Mouse (Mus musculus): Measurements from ENCODE around the gene Rhbdf2. TPM values are rescaled to one million over a fixed set of nuclear protein-coding genes. Genes with fewer than 3 reads are reported as not detected.
A peak's percentile ranks its signal among the peaks of the same experiment; 100 is the strongest.
"Not testable (repeated sequence)": the region's sequence is repeated elsewhere in the genome, so short reads cannot be mapped to it uniquely, and the experiment has no call there.

Gene Rhbdf2
- total RNA-seq, 1 experiment = 29.3 TPM

- in situ Hi-C loops (cut with MboI; ENCODE audit: low sequenced_read_pairs in 2 of 2, unreplicated experiment in 2 of 2) = loop anchor here (10.0 to 25.0 kb wide), 2 partner anchors 169 to 171 kb away; no protein-coding TSS in a partner anchor
- TF ChIP-seq MAFK (IDR thresholded peaks at IDR 0.05; ENCODE audit: insufficient read depth, low read depth, low read length) (no peak), ZNF384 (IDR thresholded peaks at IDR 0.05; ENCODE audit: low read depth, low read length) (no peak), ZC3H11A (IDR thresholded peaks at IDR 0.05; ENCODE audit: borderline replicate concordance, low read depth, low read length) (no peak), CHD2 (IDR thresholded peaks at IDR 0.05; ENCODE audit: low read depth, low read length) (no peak), HCFC1 (IDR thresholded peaks at IDR 0.05; ENCODE audit: borderline replicate concordance, insufficient read depth, low read length) (no peak)
- H3K4me3 ChIP-seq (ENCODE audit: insufficient read depth in 1 of 2, low read depth in 1 of 2, low read length in 2 of 2, poor library complexity in 1 of 2, severe bottlenecking in 1 of 2) = peak overlapping the region in 1 of 2 experiments; percentile 25; a peak in 2 of 4 replicates
- H3K36me3 ChIP-seq (ENCODE audit: control insufficient read depth, insufficient read depth, low read length, poor library complexity, severe bottlenecking) = no peaks in the 10 kb centered on the region
- H3K9ac ChIP-seq (ENCODE audit: insufficient read depth, low read depth, low read length, poor library complexity, severe bottlenecking) = 0 out of 2 replicates have a peak overlapping the region, but pooled peaks have one; percentile 5
- peaks cover 0 to 11% of the 10 kb centered on the region in 2 experiments; a peak in 1 of 4 replicates for H3K4me1 ChIP-seq (ENCODE audit: control insufficient read depth in 2 of 2, insufficient read depth in 2 of 2, low read length in 2 of 2, poor library complexity in 1 of 2)
- no peak overlapping the region for H3K27ac ChIP-seq (ENCODE audit: insufficient read depth, low read depth, low read length, poor library complexity, severe bottlenecking)
- DNase-seq (ENCODE audit: low read depth, low spot score) = no peak
- H3K9me3 ChIP-seq (ENCODE audit: control insufficient read depth, insufficient read depth, low read depth, low read length) = no peaks in the 10 kb centered on the region
Observed at GRCm38 (mm10) chr11:116643579-116644224, 16.9 kb upstream of the Rhbdf2 start.

DNA sequence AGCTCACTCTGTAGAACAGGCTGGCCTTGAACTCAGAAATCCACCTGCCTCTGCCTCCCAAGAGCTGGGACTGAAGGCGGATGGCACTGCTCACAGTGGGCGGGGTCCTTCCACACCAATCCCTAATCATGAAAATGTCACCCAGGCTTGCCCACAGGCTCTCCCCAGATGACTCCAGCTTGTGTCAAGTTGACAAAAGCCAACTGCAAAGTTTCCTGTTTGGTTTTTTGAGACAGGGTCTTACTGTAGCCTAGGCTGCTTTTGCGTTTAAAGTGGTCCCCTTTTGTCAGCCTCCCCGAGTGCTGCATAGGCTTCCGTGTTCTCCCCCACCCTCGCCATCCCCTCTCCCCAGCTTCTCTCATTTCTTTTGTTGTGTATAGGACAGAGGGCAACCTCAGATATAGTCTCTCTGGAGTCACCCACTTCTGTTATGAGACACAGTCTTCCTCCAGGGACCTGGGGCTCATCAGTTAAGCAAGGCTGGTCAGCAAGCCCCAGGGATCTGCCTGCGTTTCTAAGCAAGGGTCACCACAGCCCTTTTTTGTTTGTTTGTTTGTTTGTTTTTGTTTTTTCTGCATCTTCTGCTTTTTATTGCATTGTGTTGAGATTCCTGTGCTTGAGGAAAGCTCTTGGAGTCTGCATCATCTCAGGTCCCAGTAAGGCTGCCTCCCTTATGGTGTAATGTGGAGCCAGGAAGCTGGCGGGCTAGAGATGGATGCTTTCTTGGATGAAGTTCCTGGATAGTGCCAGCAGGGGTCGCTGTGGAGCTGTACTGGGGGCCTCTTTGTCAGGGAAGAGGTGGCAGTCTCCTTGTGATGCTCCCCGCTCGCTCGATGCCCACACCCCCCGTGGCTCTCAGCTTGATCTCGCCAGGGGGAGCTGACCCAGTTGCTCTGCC, 16.1 kb upstream of the Rhbdf2 start:
- Histone ChIP-seq H3K4me1 (ENCODE audit: control insufficient read depth in 2 of 2, insufficient read depth in 2 of 2, low read length in 2 of 2, poor library complexity in 1 of 2) (peaks cover 0 to 11% of the 10 kb centered on the region in 2 experiments; a peak in 1 of 4 replicates), H3K4me3 (ENCODE audit: insufficient read depth in 1 of 2, low read depth in 1 of 2, low read length in 2 of 2, poor library complexity in 1 of 2, severe bottlenecking in 1 of 2) (no peak overlapping the region; a peak in 1 of 4 replicates), H3K27ac (ENCODE audit: insufficient read depth, low read depth, low read length, poor library complexity, severe bottlenecking) (no peak overlapping the region), H3K9me3 (ENCODE audit: control insufficient read depth, insufficient read depth, low read depth, low read length) (no peaks in the 10 kb centered on the region), H3K9ac (ENCODE audit: insufficient read depth, low read depth, low read length, poor library complexity, severe bottlenecking) (no peak overlapping the region), H3K36me3 (ENCODE audit: control insufficient read depth, insufficient read depth, low read length, poor library complexity, severe bottlenecking) (no peaks in the 10 kb centered on the region)
- in situ Hi-C loops (cut with MboI; ENCODE audit: low sequenced_read_pairs in 2 of 2, unreplicated experiment in 2 of 2) = loop anchor here (10.0 to 25.0 kb wide), 2 partner anchors 169 to 172 kb away; no protein-coding TSS in a partner anchor
- no peak for TF ChIP-seq HCFC1 (IDR thresholded peaks at IDR 0.05; ENCODE audit: borderline replicate concordance, insufficient read depth, low read length)
- no peak; the same call in 1 of the 2 replicates for TF ChIP-seq ZC3H11A (IDR thresholded peaks at IDR 0.05; ENCODE audit: borderline replicate concordance, low read depth, low read length)
- peak; percentile 89 for DNase-seq (ENCODE audit: low read depth, low spot score)

- Histone ChIP-seq H3K9me3 (ENCODE audit: control insufficient read depth, insufficient read depth, low read depth, low read length) (no peaks in the 10 kb centered on the region), H3K4me1 (ENCODE audit: control insufficient read depth in 2 of 2, insufficient read depth in 2 of 2, low read length in 2 of 2, poor library complexity in 1 of 2) (peaks cover 0 to 8% of the 10 kb centered on the region in 2 experiments; a peak in 1 of 4 replicates), H3K36me3 (ENCODE audit: control insufficient read depth, insufficient read depth, low read length, poor library complexity, severe bottlenecking) (no peaks in the 10 kb centered on the region), H3K4me3 (ENCODE audit: insufficient read depth in 1 of 2, low read depth in 1 of 2, low read length in 2 of 2, poor library complexity in 1 of 2, severe bottlenecking in 1 of 2) (no peak overlapping the region), H3K9ac (ENCODE audit: insufficient read depth, low read depth, low read length, poor library complexity, severe bottlenecking) (no peak overlapping the region), H3K27ac (ENCODE audit: insufficient read depth, low read depth, low read length, poor library complexity, severe bottlenecking) (no peak overlapping the region)
- DNase-seq (ENCODE audit: low read depth, low spot score) = no peak
- in situ Hi-C loops (cut with MboI; ENCODE audit: low sequenced_read_pairs in 2 of 2, unreplicated experiment in 2 of 2) = loop anchor here (10.0 to 25.0 kb wide), 2 partner anchors 171 to 173 kb away; no protein-coding TSS in a partner anchor
- no peak for TF ChIP-seq CHD2 (IDR thresholded peaks at IDR 0.05; ENCODE audit: low read depth, low read length)
- TF ChIP-seq MAFK (IDR thresholded peaks at IDR 0.05; ENCODE audit: insufficient read depth, low read depth, low read length) = no peak
- no peak for TF ChIP-seq ZNF384 (IDR thresholded peaks at IDR 0.05; ENCODE audit: low read depth, low read length)
- TF ChIP-seq ZC3H11A (IDR thresholded peaks at IDR 0.05; ENCODE audit: borderline replicate concordance, low read depth, low read length) = no peak
- no peak for TF ChIP-seq HCFC1 (IDR thresholded peaks at IDR 0.05; ENCODE audit: borderline replicate concordance, insufficient read depth, low read length)
Observed at GRCm38 (mm10) chr11:116641731-116642130, 14.9 kb upstream of the Rhbdf2 start.

GRCm38 (mm10) chr11:116641168-116641567, 14.3 kb upstream of the Rhbdf2 start:
- in situ Hi-C loops (cut with MboI; ENCODE audit: low sequenced_read_pairs in 2 of 2, unreplicated experiment in 2 of 2) = loop anchor here (10.0 to 25.0 kb wide), 2 partner anchors 171 to 174 kb away; no protein-coding TSS in a partner anchor
- no peak overlapping the region for H3K27ac ChIP-seq (ENCODE audit: insufficient read depth, low read depth, low read length, poor library complexity, severe bottlenecking)
- no peak overlapping the region for H3K4me3 ChIP-seq (ENCODE audit: insufficient read depth in 1 of 2, low read depth in 1 of 2, low read length in 2 of 2, poor library complexity in 1 of 2, severe bottlenecking in 1 of 2)
- TF ChIP-seq HCFC1 (IDR thresholded peaks at IDR 0.05; ENCODE audit: borderline replicate concordance, insufficient read depth, low read length) (no peak), ZNF384 (IDR thresholded peaks at IDR 0.05; ENCODE audit: low read depth, low read length) (no peak), ZC3H11A (IDR thresholded peaks at IDR 0.05; ENCODE audit: borderline replicate concordance, low read depth, low read length) (no peak), CHD2 (IDR thresholded peaks at IDR 0.05; ENCODE audit: low read depth, low read length) (no peak), MAFK (IDR thresholded peaks at IDR 0.05; ENCODE audit: insufficient read depth, low read depth, low read length) (no peak)
- H3K9me3 ChIP-seq (ENCODE audit: control insufficient read depth, insufficient read depth, low read depth, low read length) = no peaks in the 10 kb centered on the region
- peak; percentile 72 for DNase-seq (ENCODE audit: low read depth, low spot score)
- H3K9ac ChIP-seq (ENCODE audit: insufficient read depth, low read depth, low read length, poor library complexity, severe bottlenecking) = no peak overlapping the region
- H3K4me1 ChIP-seq (ENCODE audit: control insufficient read depth in 2 of 2, insufficient read depth in 2 of 2, low read length in 2 of 2, poor library complexity in 1 of 2) = peaks cover 0 to 8% of the 10 kb centered on the region in 2 experiments; a peak in 1 of 4 replicates
- H3K36me3 ChIP-seq (ENCODE audit: control insufficient read depth, insufficient read depth, low read length, poor library complexity, severe bottlenecking) = no peaks in the 10 kb centered on the region

GRCm38 (mm10) chr11:116636607-116637006, 9.8 kb upstream of the Rhbdf2 start:
- H3K4me1 ChIP-seq (ENCODE audit: control insufficient read depth in 2 of 2, insufficient read depth in 2 of 2, low read length in 2 of 2, poor library complexity in 1 of 2); H3K27ac ChIP-seq (ENCODE audit: insufficient read depth, low read depth, low read length, poor library complexity, severe bottlenecking); H3K36me3 ChIP-seq (ENCODE audit: control insufficient read depth, insufficient read depth, low read length, poor library complexity, severe bottlenecking); H3K9me3 ChIP-seq (ENCODE audit: control insufficient read depth, insufficient read depth, low read depth, low read length); H3K9ac ChIP-seq (ENCODE audit: insufficient read depth, low read depth, low read length, poor library complexity, severe bottlenecking); DNase-seq (ENCODE audit: low read depth, low spot score); H3K4me3 ChIP-seq (ENCODE audit: insufficient read depth in 1 of 2, low read depth in 1 of 2, low read length in 2 of 2, poor library complexity in 1 of 2, severe bottlenecking in 1 of 2): not testable (repeated sequence)
- in situ Hi-C loops (cut with MboI; ENCODE audit: low sequenced_read_pairs in 2 of 2, unreplicated experiment in 2 of 2) = loop anchor here (10.0 to 25.0 kb wide), 2 partner anchors 176 to 418 kb away; no protein-coding TSS in a partner anchor

All from ES-E14 (cell line).